Mouse (Mus musculus) liver, adult (tissue): ENCODE results near the gene Adamtsl1.

Experiments
- GATA4 ChIP-seq: IDR thresholded peaks from 2 replicates; pipeline ENCODE4 v1.6.1; 2014; ENCODE audit warnings: mild to moderate bottlenecking, low read length; ENCODE audit not compliant: insufficient replicate concordance

Adamtsl1 gene

GRCm38 (mm10) chr4:85613331-85613730 lies 99.4 kb downstream of the Adamtsl1 start:
- no peak for TF ChIP-seq GATA4

GRCm38 (mm10) chr4:85618746-85619145 lies 104.8 kb downstream of the Adamtsl1 start:
- TF ChIP-seq GATA4 = no peak

GRCm38 (mm10) chr4:85619261-85619660 lies 105.3 kb downstream of the Adamtsl1 start:
- TF ChIP-seq GATA4 = no peak

- TF ChIP-seq GATA4 = no peak
Observed at GRCm38 (mm10) chr4:85629381-85629780, 115.4 kb downstream of the Adamtsl1 start.

GRCm38 (mm10) chr4:85669271-85669670 lies 155.3 kb downstream of the Adamtsl1 start:
- no peak for TF ChIP-seq GATA4

- no peak for TF ChIP-seq GATA4
Observed at GRCm38 (mm10) chr4:85669735-85670134, 155.8 kb downstream of the Adamtsl1 start.

GRCm38 (mm10) chr4:85672290-85672689 lies 158.3 kb downstream of the Adamtsl1 start:
- TF ChIP-seq GATA4 = no peak

GRCm38 (mm10) chr4:85677621-85678020 lies 163.6 kb downstream of the Adamtsl1 start:
- TF ChIP-seq GATA4 = no peak

- no peak for TF ChIP-seq GATA4
Observed at GRCm38 (mm10) chr4:85686160-85686559, 172.2 kb downstream of the Adamtsl1 start.

GRCm38 (mm10) chr4:85695237-85695636 lies 181.3 kb downstream of the Adamtsl1 start:
- no peak for TF ChIP-seq GATA4

GRCm38 (mm10) chr4:85707352-85708057 lies 193.5 kb downstream of the Adamtsl1 start:
- TF ChIP-seq GATA4 = no peak

GRCm38 (mm10) chr4:85709636-85710035 lies 195.7 kb downstream of the Adamtsl1 start:
- TF ChIP-seq GATA4 = no peak

- no peak for TF ChIP-seq GATA4
Observed at GRCm38 (mm10) chr4:85724999-85725398, 211.0 kb downstream of the Adamtsl1 start.

GRCm38 (mm10) chr4:85727731-85728130 lies 213.8 kb downstream of the Adamtsl1 start:
- TF ChIP-seq GATA4 = no peak

GRCm38 (mm10) chr4:85728416-85728815 lies 214.4 kb downstream of the Adamtsl1 start:
- TF ChIP-seq GATA4 = no peak

- no peak for TF ChIP-seq GATA4
Observed at GRCm38 (mm10) chr4:85740478-85740877, 226.5 kb downstream of the Adamtsl1 start.

- no peak for TF ChIP-seq GATA4
Observed at GRCm38 (mm10) chr4:85741825-85742391, 227.9 kb downstream of the Adamtsl1 start.

GRCm38 (mm10) chr4:85743427-85743826 lies 229.5 kb downstream of the Adamtsl1 start:
- no peak for TF ChIP-seq GATA4

- no peak for TF ChIP-seq GATA4
Observed at GRCm38 (mm10) chr4:85762684-85763083, 248.7 kb downstream of the Adamtsl1 start.
